Mouse (Mus musculus) adrenal gland, postnatal 10 days (tissue): Measurements from ENCODE around the gene Fancf. TPM values are rescaled to one million over a fixed set of nuclear protein-coding genes. Genes with fewer than 3 reads are reported as not detected.

Experiments
- DNase-seq: peaks from one replicate; pipeline ENCODE4 v3.0.0; 2021; ENCODE audit warnings: mixed read lengths
- long read RNA-seq, 2 experiments: library from polyadenylated mRNA; stranded (forward); transcript quantifications; one replicate each; pipeline ENCODE4 v2.0.0; 2021
- total RNA-seq, 2 experiments: library from RNA; stranded (reverse); gene quantifications; 2 replicates each; pipeline ENCODE4 v1.2.3; 2021

The Fancf gene
- 1 to 10 TPM; 6.8 to 7.6 TPM for total RNA-seq
- long read RNA-seq, experiment 1, transcript Fancf-201 (1 exons, 1,691 nt), result major isoform, 18 of 18 reads
- long read RNA-seq, experiment 1, partial matches to known transcripts, result 0 of 18 reads
- long read RNA-seq, experiment 1, other reads (novel, unspliced or antisense), result 0 of 18 reads
- long read RNA-seq, experiment 2, transcript Fancf-201 (1 exons, 1,691 nt), result major isoform, 14 of 14 reads
- long read RNA-seq, experiment 2, partial matches to known transcripts, result 0 of 14 reads
- long read RNA-seq, experiment 2, other reads (novel, unspliced or antisense), result 0 of 14 reads

- DNase-seq, result peak; percentile 98
Observed at GRCm38 (mm10) chr7:51862097-51862492, at the start of gene Fancf. TSS of gene Fancf (minus strand) at chr7:51862267.

GRCm38 (mm10) chr7:51899066-51899465 lies 37.0 kb upstream of the Fancf start:
- DNase-seq, result peak; percentile 33

- no peak for DNase-seq
Observed at GRCm38 (mm10) chr7:51894939-51895338, 32.9 kb upstream of the Fancf start.

- DNase-seq, result no peak
Observed at GRCm38 (mm10) chr7:51894133-51894801, 32.2 kb upstream of the Fancf start.

- DNase-seq, result no peak
Observed at GRCm38 (mm10) chr7:51893008-51893407, 30.9 kb upstream of the Fancf start.

GRCm38 (mm10) chr7:51892224-51892965 lies 30.3 kb upstream of the Fancf start:
- no peak for DNase-seq

- DNase-seq, result no peak
Observed at GRCm38 (mm10) chr7:51889601-51890000, 27.5 kb upstream of the Fancf start.

- no peak for DNase-seq
Observed at GRCm38 (mm10) chr7:51887678-51888567, 25.9 kb upstream of the Fancf start.

- no peak for DNase-seq
Observed at GRCm38 (mm10) chr7:51885345-51885744, 23.3 kb upstream of the Fancf start.

- no peak for DNase-seq
Observed at GRCm38 (mm10) chr7:51880121-51880520, 18.1 kb upstream of the Fancf start.

- peak; percentile 61 for DNase-seq
Observed at GRCm38 (mm10) chr7:51879136-51879723, 17.2 kb upstream of the Fancf start.

GRCm38 (mm10) chr7:51878730-51879129 lies 16.7 kb upstream of the Fancf start:
- no peak for DNase-seq

- DNase-seq, result no peak
Observed at GRCm38 (mm10) chr7:51876316-51876715, 14.2 kb upstream of the Fancf start.

GRCm38 (mm10) chr7:51872597-51872996 lies 10.5 kb upstream of the Fancf start:
- no peak for DNase-seq

GRCm38 (mm10) chr7:51872041-51872440 lies 10.0 kb upstream of the Fancf start:
- DNase-seq, result no peak

- DNase-seq, result no peak
Observed at GRCm38 (mm10) chr7:51867983-51868382, 5.9 kb upstream of the Fancf start.

GRCm38 (mm10) chr7:51865336-51865735 lies 3.3 kb upstream of the Fancf start:
- DNase-seq, result no peak

GRCm38 (mm10) chr7:51862842-51863241 lies 775 bp upstream of the Fancf start:
- no peak for DNase-seq

- peak; percentile 94 for DNase-seq
Observed at GRCm38 (mm10) chr7:51861250-51862096, 594 bp downstream of the Fancf start, which contains the start of gene Gas2. TSS of gene Gas2 (plus strand) at chr7:51862015.

- DNase-seq, result no peak
Observed at GRCm38 (mm10) chr7:51851890-51852507, 10.1 kb downstream of the Fancf start.
